Mouse (Mus musculus) spleen, adult 2 months (tissue): ENCODE results near the gene Vapa. TPM values are rescaled to one million over a fixed set of nuclear protein-coding genes. Genes with fewer than 3 reads are reported as not detected.
"Not testable (repeated sequence)": the region's sequence is repeated elsewhere in the genome, so short reads cannot be mapped to it uniquely, and the experiment has no call there.

ENCODE experiments used
- DNase-seq, 2 experiments: peaks; one replicate each; pipeline versions ENCODE4 v3.0.0 to v3.0.0-alpha.2; 2012 to 2021; ENCODE audit warnings: low spot score in 2 of 2, low read depth in 1 of 2
- H3K27ac ChIP-seq: fragments of 200-500 bp; 2 replicates; pipeline ENCODE4 v1.5.1; 2012; ENCODE audit warnings: low read length, inconsistent platforms; ENCODE audit not compliant: insufficient read depth
- H3K27me3 ChIP-seq: fragments of 200-500 bp; 2 replicates; pipeline ENCODE4 v1.6.1; 2012; ENCODE audit warnings: mild to moderate bottlenecking, moderate library complexity, low read length, inconsistent platforms; ENCODE audit not compliant: control insufficient read depth, insufficient read depth
- H3K36me3 ChIP-seq: fragments of 200-500 bp; 2 replicates; pipeline ENCODE4 v1.6.1; 2012; ENCODE audit warnings: mild to moderate bottlenecking, low read length, inconsistent platforms; ENCODE audit not compliant: control insufficient read depth, insufficient read depth
- H3K4me1 ChIP-seq: fragments of 200-500 bp; 2 replicates; pipeline ENCODE4 v1.6.1; 2011; ENCODE audit warnings: inconsistent platforms; ENCODE audit not compliant: control insufficient read depth, insufficient read depth, insufficient read length
- H3K4me3 ChIP-seq: fragments of 200-500 bp; 2 replicates; pipeline ENCODE4 v1.5.1; 2011; ENCODE audit warnings: mild to moderate bottlenecking, inconsistent platforms; ENCODE audit not compliant: insufficient read depth, insufficient read length; ENCODE audit errors: extremely low read depth
- CTCF ChIP-seq: fragments of 200-500 bp; IDR thresholded peaks from 2 replicates; pipeline ENCODE4 v1.5.1; 2011; ENCODE audit warnings: mild to moderate bottlenecking, inconsistent platforms; ENCODE audit not compliant: insufficient read depth, insufficient read length, insufficient replicate concordance; ENCODE audit errors: extremely low read depth
- POLR2A ChIP-seq: fragments of 200-500 bp; IDR thresholded peaks from 2 replicates; pipeline ENCODE4 v1.6.1; 2011; ENCODE audit warnings: low read depth, low read length, inconsistent platforms
- WGBS: fragments of 180-500 bp; shearing (Covaris S2); methylation state at CpG from one replicate; pipeline ENCODE4 v1.1.7; 2018; 5-methylcytosine and 5-hydroxymethylcytosine counted together
- polyA plus RNA-seq: library from polyadenylated mRNA; depleted of rRNA; stranded (reverse); fragments of >200 nt; gene quantifications from 2 replicates; pipeline ENCODE4 v1.2.3, GENCODE M21; 2012

The Vapa gene
- polyA plus RNA-seq, 1 experiment: 13.1 TPM

DNA sequence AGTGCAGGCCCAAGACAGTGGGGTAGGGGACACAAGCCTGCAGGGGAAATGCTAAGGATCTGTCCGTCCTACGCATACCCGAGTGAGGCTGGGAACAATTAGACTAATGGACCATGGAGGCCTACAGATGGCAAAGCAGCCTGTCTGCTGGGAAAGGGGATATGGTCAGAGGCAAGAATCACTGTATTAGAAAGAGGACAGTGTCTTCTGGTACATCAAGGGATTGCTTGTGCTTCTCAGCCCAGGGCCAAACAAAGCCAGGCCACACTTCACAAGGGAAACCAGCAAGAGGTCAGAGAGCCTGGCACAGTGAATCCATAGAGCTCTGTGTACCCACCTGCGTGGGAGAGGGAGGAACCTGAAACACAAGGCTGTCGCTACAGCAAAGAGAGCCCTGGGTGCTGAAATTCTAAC is 29.2 kb upstream of the Vapa start:
- Histone ChIP-seq H3K27ac (no peak overlapping the region), H3K4me3 (no peak overlapping the region), H3K4me1 (no peaks in the 10 kb centered on the region), H3K27me3 (no peaks in the 10 kb centered on the region), H3K36me3 (no peaks in the 10 kb centered on the region)
- DNase-seq: no peak
- TF ChIP-seq CTCF (no peak), POLR2A (no peak)
- 83% methylated on average over 5 of the region's 5 CpGs for WGBS

DNA sequence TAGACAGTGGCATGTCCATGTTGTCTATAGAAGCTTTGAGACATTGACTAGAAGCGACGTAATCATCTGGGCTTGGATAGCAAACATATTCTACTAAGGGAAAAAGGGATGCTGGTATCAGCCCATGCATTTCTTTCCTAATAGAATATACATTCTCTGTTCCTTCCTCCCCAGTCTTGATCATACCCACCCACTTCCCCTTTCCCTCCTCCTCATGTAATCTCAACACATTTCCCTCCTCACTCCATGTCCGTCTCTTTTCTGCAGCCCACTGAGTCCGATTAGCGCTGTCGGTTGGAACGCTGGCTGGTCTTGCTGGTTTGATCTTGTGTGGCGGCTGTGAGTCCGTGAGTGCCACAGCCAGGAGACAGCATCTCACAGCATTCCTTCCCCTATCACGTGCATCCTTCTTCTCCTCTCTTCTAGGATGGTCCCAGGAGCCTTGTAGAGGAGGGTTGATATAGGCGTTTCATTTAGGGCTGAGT is 28.4 kb upstream of the Vapa start, which contains the start of gene Txndc2:
Txndc2 (minus strand) TSS at position 435 of the 485 bp plus-strand sequence.
- Histone ChIP-seq H3K27ac (no peak within 1 kb of the TSS), H3K36me3 (no peaks in the 10 kb centered on the region), H3K4me3 (no peak within 1 kb of the TSS), H3K4me1 (no peaks in the 10 kb centered on the region), H3K27me3 (no peaks in the 10 kb centered on the region)
- DNase-seq: no peak
- 90% methylated on average over 11 of the region's 11 CpGs for WGBS
- no peak for TF ChIP-seq POLR2A
- TF ChIP-seq CTCF: no peak

DNA sequence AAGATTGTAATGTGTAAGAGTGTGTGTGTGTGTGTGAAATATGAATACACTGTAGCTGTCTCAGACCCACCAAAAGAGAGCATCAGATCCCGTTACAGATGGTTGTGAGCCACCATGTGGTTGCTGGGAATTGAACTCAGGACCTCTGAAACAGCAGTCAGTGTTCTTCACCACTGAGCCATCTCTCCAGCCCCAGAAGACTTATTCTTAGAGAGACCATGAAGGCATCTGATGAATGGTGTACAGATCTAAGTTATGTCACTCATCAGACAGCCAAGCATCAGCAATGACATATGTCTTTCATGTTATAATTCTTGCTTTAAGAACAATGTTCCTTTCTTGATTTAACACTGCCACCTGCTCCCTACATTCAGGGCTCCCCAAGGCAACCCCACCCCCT is 25.8 kb upstream of the Vapa start:
- WGBS: 88% methylated on average over 1 of the region's 1 CpGs
- Histone ChIP-seq H3K4me1 (no peaks in the 10 kb centered on the region), H3K36me3 (no peaks in the 10 kb centered on the region), H3K4me3 (no peak overlapping the region), H3K27me3 (no peaks in the 10 kb centered on the region), H3K27ac (no peak overlapping the region)
- TF ChIP-seq POLR2A: no peak
- TF ChIP-seq CTCF: no peak
- DNase-seq: no peak

DNA sequence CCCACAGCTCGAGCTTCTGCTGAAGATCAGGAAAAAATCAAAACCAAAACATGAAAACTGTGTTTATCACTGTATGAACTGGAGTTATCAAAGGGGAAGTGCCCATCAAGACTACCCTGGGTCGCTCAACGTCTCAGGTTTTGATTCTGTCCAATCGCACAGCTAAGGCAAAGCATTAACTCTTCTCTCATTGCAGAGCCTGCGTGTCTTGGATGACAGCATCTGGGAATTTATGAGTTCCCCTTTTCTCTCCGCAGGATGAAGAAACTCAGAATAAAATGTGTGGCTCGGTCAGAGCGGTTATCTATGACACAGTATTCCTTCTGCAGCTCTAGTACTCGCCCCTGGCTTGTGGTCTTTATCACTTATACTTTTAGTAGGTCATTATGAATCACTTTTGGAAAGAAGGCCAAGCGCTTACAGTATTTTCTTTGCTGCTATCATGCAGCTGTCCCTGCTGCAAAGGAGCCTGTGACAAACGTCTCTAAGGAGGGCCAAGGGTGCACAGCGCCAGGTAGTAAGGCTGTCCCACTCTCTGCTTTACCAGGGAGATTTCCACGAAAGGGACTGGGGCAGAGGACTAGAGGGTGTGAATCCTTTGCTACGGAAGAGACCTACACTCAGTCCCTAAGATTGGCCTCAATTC is 22.5 kb upstream of the Vapa start:
- TF ChIP-seq CTCF: no peak
- TF ChIP-seq POLR2A: no peak
- Histone ChIP-seq H3K4me1 (no peaks in the 10 kb centered on the region), H3K4me3 (no peak overlapping the region), H3K36me3 (no peaks in the 10 kb centered on the region), H3K27me3 (no peaks in the 10 kb centered on the region), H3K27ac (no peak overlapping the region)
- 27% methylated on average over 14 of the region's 14 CpGs for WGBS
- no peak for DNase-seq

DNA sequence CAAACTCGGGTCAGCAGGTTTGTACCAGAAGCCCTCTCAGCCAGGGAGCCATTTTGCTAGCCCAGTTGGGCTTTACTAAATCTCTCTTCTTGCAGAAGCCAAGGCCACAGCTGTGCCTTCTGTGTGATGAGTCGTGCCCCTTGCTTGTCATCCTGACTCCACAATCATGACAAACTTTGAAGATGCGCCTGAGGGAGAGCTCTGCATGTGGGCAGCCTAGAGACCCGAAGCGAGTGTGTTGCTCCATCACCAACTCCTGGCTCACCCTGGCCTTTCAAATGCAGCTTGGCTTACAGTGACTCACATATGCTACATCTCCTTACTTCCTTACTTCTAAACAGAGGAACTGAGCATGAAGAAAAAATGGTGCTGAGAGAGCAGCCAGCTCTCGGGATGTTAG is 16.6 kb upstream of the Vapa start:
- TF ChIP-seq CTCF: no peak
- no peak for TF ChIP-seq POLR2A
- 78% methylated on average over 6 of the region's 6 CpGs for WGBS
- DNase-seq: no peak
- H3K36me3 ChIP-seq: no peaks in the 10 kb centered on the region
- H3K27me3 ChIP-seq: no peaks in the 10 kb centered on the region
- no peaks in the 10 kb centered on the region for H3K4me1 ChIP-seq
- no peak overlapping the region for H3K27ac ChIP-seq
- no peak overlapping the region for H3K4me3 ChIP-seq

DNA sequence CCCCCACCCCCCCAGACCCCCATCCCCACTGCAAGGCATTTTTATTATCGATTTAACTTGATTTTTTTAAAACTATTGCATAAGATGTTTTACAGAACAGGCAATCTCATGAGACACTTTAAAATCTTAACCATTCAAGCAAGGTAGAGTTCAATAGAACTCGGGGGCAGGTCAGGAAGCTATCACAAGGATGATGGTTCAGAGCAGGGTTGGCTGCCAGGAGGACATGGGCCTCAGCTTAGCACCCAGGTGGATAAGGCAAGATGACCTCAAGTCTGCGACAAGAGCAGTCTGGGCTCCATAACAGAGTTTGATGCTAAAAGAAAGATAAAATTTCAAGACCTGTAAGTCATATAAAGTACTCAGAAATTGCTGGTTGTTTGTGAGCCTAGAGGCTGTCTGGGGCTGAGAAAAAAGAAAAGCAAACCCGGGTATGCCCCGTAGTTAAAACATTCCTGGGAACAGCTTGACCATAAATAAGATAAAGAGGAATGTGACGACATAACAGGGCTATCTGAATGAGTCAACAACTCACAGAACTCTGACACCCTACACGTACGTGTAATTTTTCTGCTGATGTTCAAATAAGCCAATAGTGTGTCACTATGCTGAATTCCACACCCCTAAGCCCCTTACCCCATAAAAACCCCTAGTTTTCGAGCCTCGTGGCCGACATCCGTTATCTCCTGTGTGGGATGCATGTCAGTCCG is 15.6 kb upstream of the Vapa start:
- not testable (repeated sequence) for H3K27me3 ChIP-seq, H3K36me3 ChIP-seq, H3K4me3 ChIP-seq, DNase-seq, H3K27ac ChIP-seq, H3K4me1 ChIP-seq
- 86% methylated on average over 13 of the region's 13 CpGs for WGBS

DNA sequence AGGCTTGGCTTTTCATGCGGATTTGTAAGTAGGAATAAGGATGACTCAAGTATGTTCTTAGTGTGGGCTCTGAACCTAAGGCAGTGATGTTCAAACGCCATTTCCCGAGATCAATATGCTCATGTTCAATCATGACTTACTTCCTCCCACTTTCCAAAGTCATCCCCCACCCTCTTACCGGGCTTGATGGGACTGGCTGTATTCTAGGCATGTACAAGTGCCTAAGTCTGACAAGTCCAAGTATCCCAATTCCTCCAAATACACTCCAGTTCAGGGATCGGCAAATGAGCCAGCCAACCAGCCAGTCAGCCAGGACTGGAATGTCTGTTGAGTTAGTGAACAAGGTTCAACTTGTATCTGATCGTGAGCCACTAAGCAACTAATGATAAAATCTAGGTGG is 12.9 kb upstream of the Vapa start:
- Histone ChIP-seq H3K36me3 (no peaks in the 10 kb centered on the region), H3K27ac (no peak overlapping the region), H3K4me1 (no peaks in the 10 kb centered on the region), H3K4me3 (no peak overlapping the region), H3K27me3 (no peaks in the 10 kb centered on the region)
- 94% methylated on average over 6 of the region's 6 CpGs for WGBS
- DNase-seq: no peak
- TF ChIP-seq POLR2A: no peak
